Mouse (Mus musculus): ENCODE data around the gene Csnk2b. TPM values are rescaled to one million over a fixed set of nuclear protein-coding genes. Genes with fewer than 3 reads are reported as not detected.

Gene Csnk2b
- total RNA-seq, 1 experiment from 2014 or later, result 214 TPM

- ATAC-seq (ENCODE audit: extremely low read depth, insufficient number of reproducible peaks, low FRiP score, poor library complexity, severe bottlenecking), result no peak
Measured at GRCm38 (mm10) chr17:35096597-35096996, 25.3 kb downstream of the Csnk2b start.

GRCm38 (mm10) chr17:35094475-35095365, 27.1 kb downstream of the Csnk2b start:
- no peak for ATAC-seq (ENCODE audit: extremely low read depth, insufficient number of reproducible peaks, low FRiP score, poor library complexity, severe bottlenecking)

- ATAC-seq (ENCODE audit: extremely low read depth, insufficient number of reproducible peaks, low FRiP score, poor library complexity, severe bottlenecking), result no peak
Measured at GRCm38 (mm10) chr17:35092403-35093198, 29.3 kb downstream of the Csnk2b start.

GRCm38 (mm10) chr17:35090166-35090932, 31.5 kb downstream of the Csnk2b start:
- no peak for ATAC-seq (ENCODE audit: extremely low read depth, insufficient number of reproducible peaks, low FRiP score, poor library complexity, severe bottlenecking)

DNA sequence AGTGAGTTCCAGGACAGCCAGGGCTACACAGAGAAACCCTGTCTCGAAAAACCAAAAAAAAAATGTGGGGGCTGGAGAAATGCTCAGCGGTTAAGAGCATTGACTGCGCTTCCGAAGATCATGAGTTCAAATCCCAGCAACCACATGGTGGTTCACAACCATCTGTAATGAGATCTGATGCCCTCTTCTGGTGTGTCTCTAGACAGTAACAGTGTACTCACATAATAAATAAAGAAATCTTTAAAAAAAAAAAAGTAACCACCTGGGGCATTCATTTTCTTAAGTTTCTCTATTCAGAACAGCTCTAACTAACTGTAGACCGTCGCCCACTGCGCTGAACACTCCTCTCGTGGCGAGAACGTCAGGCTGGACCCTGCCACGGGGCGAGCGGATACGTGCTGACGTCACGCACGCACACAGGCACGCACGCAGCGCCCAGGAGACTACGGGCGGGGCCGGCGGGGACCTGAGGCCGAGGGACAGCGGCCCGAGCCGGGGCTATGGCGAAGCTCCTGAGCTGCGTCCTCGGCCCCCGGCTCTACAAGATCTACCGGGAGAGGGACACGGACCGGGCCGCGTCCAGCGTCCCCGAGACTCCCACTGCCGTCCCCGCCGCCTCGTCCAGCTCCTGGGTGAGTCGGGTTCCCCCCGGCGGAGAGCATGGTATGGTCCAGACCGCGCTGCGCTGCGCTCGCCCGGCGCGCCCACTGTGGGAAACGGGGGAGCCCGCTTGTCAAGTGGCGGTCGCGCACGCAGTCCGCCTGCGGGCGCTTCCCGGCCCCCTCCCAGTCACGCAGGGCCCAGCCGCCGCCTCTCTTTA, 32.8 kb downstream of the Csnk2b start, which contains the start of gene Abhd16a:
TSS of gene Abhd16a (plus strand) at position 439 of the 820 bp plus-strand sequence.
- ATAC-seq (ENCODE audit: extremely low read depth, insufficient number of reproducible peaks, low FRiP score, poor library complexity, severe bottlenecking), result peak; percentile 95

DNA sequence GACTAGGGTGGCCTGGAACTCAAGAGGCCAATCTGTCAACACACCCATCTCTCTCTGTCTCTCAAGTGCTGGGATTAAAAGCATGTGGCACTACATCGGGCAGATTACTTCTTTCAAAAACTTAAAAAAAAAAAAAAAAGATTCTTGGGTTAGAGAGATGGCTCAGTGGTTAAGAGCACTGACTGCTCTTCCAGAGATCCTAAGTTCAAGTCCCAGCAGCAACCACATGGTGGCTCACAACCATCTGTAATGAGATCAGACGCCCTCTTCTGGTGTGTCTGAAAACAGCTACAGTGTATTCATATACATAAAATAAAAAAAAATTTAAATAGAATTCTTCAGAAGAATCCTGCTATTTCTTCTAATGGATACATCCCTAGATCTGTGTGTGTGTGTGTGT, 33.7 kb downstream of the Csnk2b start:
- no peak for ATAC-seq (ENCODE audit: extremely low read depth, insufficient number of reproducible peaks, low FRiP score, poor library complexity, severe bottlenecking)

- no peak for ATAC-seq (ENCODE audit: extremely low read depth, insufficient number of reproducible peaks, low FRiP score, poor library complexity, severe bottlenecking)
Measured at GRCm38 (mm10) chr17:35085208-35085865, 36.5 kb downstream of the Csnk2b start, which contains the start of gene Ly6g6f. Ly6g6f (minus strand) TSS chr17:35085610.

DNA sequence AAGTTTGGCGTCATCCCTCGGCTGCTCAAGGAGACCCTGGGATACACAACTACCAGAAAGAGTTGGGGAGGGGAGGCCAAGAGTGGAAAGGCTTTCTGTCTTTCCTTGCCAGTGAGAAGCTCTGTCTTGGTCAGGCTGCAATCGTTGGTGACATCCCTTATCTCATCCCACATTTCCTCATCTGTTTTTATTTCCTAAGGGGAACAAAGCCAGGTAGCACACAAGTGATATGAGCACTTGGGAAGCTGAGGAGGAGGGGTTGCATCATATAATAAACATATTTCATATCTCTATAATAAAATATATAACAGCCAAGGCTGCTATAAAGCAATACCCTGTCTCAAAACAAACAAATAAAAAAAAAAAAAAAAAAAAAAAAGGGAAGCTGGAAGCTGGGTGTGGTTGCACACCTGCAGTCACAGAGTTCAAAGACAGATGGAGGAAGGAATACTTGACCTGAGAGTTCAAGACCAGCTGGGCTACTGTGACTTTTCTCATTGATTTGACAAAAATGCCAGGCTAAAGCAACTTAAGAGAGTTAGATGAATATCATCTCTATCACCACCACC, 37.8 kb downstream of the Csnk2b start:
- ATAC-seq (ENCODE audit: extremely low read depth, insufficient number of reproducible peaks, low FRiP score, poor library complexity, severe bottlenecking), result no peak

DNA sequence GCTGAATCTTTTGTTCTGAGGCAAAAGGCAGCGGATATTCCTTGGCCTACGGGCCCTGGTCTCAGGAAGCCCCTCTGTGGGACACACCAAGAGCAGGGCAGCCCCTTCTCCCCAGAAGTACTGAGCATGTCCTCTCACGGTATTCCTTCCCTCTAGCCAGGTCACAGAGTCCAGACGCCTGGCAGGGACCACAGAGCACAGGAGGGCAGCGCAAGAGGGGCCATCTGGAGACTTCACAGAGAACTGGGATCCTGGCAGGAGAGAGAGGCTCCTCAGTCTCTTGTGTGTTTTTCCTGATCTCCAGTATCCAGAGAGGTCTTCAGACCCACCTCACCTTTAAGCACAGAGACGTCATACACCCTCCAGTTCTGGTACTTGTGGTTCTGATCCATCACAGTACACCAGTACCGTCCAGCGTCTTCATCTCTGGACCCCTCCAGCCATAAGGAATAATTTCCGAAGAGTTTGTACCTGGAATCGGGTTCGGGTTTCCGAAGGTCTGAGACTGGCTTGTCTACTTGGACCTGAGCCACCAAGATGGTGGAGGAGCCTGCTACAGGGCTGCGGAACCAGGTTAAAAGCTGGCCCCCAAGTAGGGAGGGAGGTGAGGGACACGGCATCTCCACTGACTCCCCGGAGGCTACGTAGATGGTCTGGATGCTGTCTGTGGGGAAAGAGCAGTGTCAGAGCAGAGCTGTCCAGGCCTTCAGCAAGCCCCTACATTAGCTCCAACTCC, 38.8 kb downstream of the Csnk2b start:
- ATAC-seq (ENCODE audit: extremely low read depth, insufficient number of reproducible peaks, low FRiP score, poor library complexity, severe bottlenecking), result no peak

DNA sequence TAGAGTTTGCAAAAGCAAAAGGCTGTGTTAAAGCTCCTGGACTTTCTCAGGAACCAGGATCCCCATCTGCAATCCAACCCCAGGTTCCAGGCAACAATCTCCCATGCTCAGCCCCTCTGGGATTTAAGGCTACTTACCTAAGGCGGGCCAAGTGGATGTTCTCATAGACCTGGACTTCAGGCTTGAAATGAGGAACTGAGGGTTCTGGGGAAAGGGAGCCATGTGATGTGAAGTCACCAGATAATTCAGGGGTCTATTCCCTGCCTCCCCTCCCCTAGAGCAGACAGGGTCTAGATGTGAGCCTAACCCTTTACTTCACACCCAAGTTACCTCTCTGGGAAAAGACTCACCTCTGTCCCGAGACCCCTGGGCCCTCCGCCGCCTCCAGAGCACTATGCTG, 41.1 kb downstream of the Csnk2b start:
- no peak for ATAC-seq (ENCODE audit: extremely low read depth, insufficient number of reproducible peaks, low FRiP score, poor library complexity, severe bottlenecking)

DNA sequence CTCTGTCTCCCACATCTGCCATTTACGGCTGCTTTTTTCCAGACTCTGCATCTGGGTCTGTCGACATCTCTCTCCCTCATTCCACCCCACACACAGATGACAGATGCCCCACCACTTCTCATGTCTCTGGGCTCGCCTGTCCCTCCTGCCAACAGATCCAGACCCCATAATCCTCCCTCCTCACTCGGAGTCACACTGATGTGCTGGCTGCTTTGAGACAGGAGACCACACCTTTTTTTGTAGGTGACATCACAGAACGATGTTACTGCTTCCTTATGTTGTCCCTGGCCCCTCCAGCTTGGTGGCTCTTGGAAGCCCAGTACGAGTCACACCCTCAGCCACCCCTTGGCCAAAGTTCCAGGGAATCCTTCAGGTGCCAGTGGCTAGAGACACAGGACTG, 41.6 kb downstream of the Csnk2b start:
- ATAC-seq (ENCODE audit: extremely low read depth, insufficient number of reproducible peaks, low FRiP score, poor library complexity, severe bottlenecking), result no peak

DNA sequence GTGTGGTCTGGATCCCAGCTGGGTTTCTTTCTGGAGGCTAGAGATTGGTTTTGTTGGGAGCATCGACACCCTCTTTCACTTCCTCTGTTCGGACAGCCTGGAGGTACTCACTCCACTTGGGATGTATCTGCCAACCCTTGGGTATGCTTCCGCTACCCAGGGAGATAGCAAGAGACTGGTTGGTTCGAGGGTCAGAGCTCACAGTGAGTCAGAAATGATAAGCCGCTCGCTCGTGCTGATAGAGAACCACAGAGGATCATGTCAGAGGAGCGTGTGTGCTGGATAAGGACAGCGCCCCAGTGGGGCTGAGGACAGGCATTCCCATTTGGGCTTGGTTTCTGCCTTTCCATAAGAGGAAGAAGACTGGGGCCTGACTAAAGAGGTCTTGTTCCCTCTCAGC, 42.1 kb downstream of the Csnk2b start:
- ATAC-seq (ENCODE audit: extremely low read depth, insufficient number of reproducible peaks, low FRiP score, poor library complexity, severe bottlenecking), result no peak

DNA sequence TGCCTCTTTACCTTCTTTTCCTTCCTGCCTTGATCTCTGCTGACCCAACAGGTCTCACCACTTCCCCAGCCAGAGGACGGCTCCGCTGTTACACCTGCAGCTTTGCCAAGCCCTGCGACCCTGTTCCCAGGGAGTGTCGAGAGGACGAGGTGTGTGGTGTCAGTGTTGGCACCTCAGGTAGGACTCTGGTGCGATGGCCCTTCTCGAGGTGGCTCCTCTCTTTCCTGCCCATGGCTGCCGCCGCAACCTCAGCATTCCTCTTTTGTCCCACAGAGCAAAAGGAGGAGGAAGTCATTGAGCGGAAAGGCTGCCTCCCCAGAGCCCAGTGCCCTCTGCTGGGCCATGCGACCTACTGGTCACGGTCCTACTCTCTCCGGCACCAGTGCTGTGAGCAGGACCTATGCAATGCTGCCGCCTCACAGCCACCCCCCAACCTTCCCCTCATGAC, 44.0 kb downstream of the Csnk2b start, which contains the start of gene Ly6g6d:
TSS of gene Ly6g6d (minus strand) at position 280 of the 448 bp plus-strand sequence.
- peak; percentile 45 for ATAC-seq (ENCODE audit: extremely low read depth, insufficient number of reproducible peaks, low FRiP score, poor library complexity, severe bottlenecking)

- no peak for ATAC-seq (ENCODE audit: extremely low read depth, insufficient number of reproducible peaks, low FRiP score, poor library complexity, severe bottlenecking)
Measured at GRCm38 (mm10) chr17:35077285-35077684, 44.6 kb downstream of the Csnk2b start.

GRCm38 (mm10) chr17:35076507-35077176, 45.2 kb downstream of the Csnk2b start, which contains the start of gene Ly6g6e:
Ly6g6e (plus strand) TSS chr17:35076902.
- ATAC-seq (ENCODE audit: extremely low read depth, insufficient number of reproducible peaks, low FRiP score, poor library complexity, severe bottlenecking), result no peak

DNA sequence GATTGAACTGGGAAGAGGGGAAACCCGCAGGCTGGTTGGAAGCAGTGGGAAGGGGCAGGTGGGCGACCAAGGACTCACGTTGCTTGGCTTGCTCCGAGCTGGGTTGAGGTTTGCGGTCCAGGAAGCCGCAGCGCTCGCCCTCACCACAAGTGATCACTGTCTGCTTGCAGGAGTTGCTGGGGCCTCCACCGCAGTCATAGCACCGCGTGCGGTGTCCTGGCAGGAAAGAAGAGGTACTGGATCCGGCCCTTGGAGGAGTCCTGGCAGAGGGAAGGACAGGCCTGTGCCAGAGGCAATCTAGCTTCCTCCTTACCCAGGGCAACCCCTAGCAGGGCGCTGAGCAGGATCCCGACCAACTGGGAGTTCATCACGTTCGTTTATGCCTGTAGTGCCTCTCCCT, 47.8 kb downstream of the Csnk2b start:
- ATAC-seq (ENCODE audit: extremely low read depth, insufficient number of reproducible peaks, low FRiP score, poor library complexity, severe bottlenecking), result no peak

Data from neutrophil, adult 5-6 weeks (primary cell).